Comparison of ENCODE assay signal across 8 mouse cellular contexts in genomic region chr14:122474041-122474890, GRCm38 (mm10). TPM values are rescaled to one million over a fixed set of nuclear protein-coding genes. Genes with fewer than 3 reads are reported as not detected.
DNase-seq lines count a peak whose midpoint lies in the region; ATAC-seq lines count a peak whose summit lies in the region.

No protein-coding gene starts in this region.

- no peak overlapping the region for H3K27ac ChIP-seq in lung, embryonic 15.5 days
- H3K27ac ChIP-seq in forebrain, embryonic 13.5 days = peak overlapping the region; percentile 99
- no peak overlapping the region for H3K27ac ChIP-seq in liver, embryonic 12.5 days
- no peak overlapping the region for H3K27ac ChIP-seq in stomach, embryonic 14.5 days (ENCODE audit: low read length)

- H3K4me2 ChIP-seq in lung, embryonic 15.5 days = peak overlapping the region; percentile 63
- peak overlapping the region; percentile 71 for H3K4me2 ChIP-seq in forebrain, embryonic 13.5 days
- peak overlapping the region; percentile 63 for H3K4me2 ChIP-seq in liver, embryonic 12.5 days
- peak overlapping the region; percentile 52 for H3K4me2 ChIP-seq in stomach, embryonic 14.5 days (replicated peaks; ENCODE audit: low read depth, low read length)

- H3K4me3 ChIP-seq in lung, embryonic 15.5 days = peak overlapping the region; percentile 35
- H3K4me3 ChIP-seq in forebrain, embryonic 13.5 days = peak overlapping the region; percentile 79
- peak overlapping the region; percentile 36 for H3K4me3 ChIP-seq in liver, embryonic 12.5 days
- peak overlapping the region; percentile 29; the same call in 1 of the 2 replicates for H3K4me3 ChIP-seq in stomach, embryonic 14.5 days (ENCODE audit: low read depth, low read length)

- no peak for DNase-seq in lung, postnatal 14 days
- DNase-seq in cerebellum, adult 8-10 months = peak; percentile 85
- no peak for DNase-seq in left cerebral cortex, postnatal 14 days (ENCODE audit: low spot score in 2 of 2)
- no peak for DNase-seq in urinary bladder, adult 2 months (ENCODE audit: low spot score)

- under 1% methylated on average over 57 of the region's 57 CpGs for WGBS in lung, embryonic 15.5 days
- under 1% methylated on average over 53 of the region's 57 CpGs for WGBS in forebrain, embryonic 13.5 days
- whole genome bisulfite sequencing in liver, embryonic 12.5 days (ENCODE audit: insufficient replicate concordance) = 2% methylated on average over 57 of the region's 57 CpGs
- WGBS in stomach, embryonic 14.5 days = under 1% methylated on average over 56 of the region's 57 CpGs

- H3K36me3 ChIP-seq in lung, embryonic 15.5 days = no peaks in the 10 kb centered on the region
- peaks cover 9% of the 10 kb centered on the region; the same call in 1 of the 2 replicates for H3K36me3 ChIP-seq in forebrain, embryonic 13.5 days (ENCODE audit: poor library complexity, severe bottlenecking)
- H3K36me3 ChIP-seq in liver, embryonic 12.5 days = no peaks in the 10 kb centered on the region
- no peaks in the 10 kb centered on the region for H3K36me3 ChIP-seq in stomach, embryonic 14.5 days (ENCODE audit: control insufficient read depth, insufficient read depth, low read length)

- ATAC-seq in lung, embryonic 15.5 days (ENCODE audit: borderline replicate concordance, extremely low read depth, low FRiP score, low TSS enrichment) = peak; percentile 45; the same call in 1 of the 2 replicates
- ATAC-seq in forebrain, embryonic 13.5 days = peak; percentile 85
- peak; percentile 47 for ATAC-seq in liver, embryonic 12.5 days
- no peak; the same call in 1 of the 2 replicates for ATAC-seq in stomach, embryonic 14.5 days (ENCODE audit: insufficient number of reproducible peaks, insufficient read depth, low FRiP score, low read depth)

- no peaks in the 10 kb centered on the region for H3K9me3 ChIP-seq in lung, embryonic 15.5 days
- H3K9me3 ChIP-seq in forebrain, embryonic 13.5 days (replicated peaks) = no peaks in the 10 kb centered on the region
- no peaks in the 10 kb centered on the region for H3K9me3 ChIP-seq in liver, embryonic 12.5 days (replicated peaks)
- H3K9me3 ChIP-seq in stomach, embryonic 14.5 days (ENCODE audit: control insufficient read depth, low read depth, low read length) = no peaks in the 10 kb centered on the region

- peaks cover 98% of the 10 kb centered on the region for H3K27me3 ChIP-seq in lung, embryonic 15.5 days
- H3K27me3 ChIP-seq in forebrain, embryonic 13.5 days = peaks cover 55% of the 10 kb centered on the region
- peaks cover 100% of the 10 kb centered on the region for H3K27me3 ChIP-seq in liver, embryonic 12.5 days (replicated peaks)
- peaks cover 81% of the 10 kb centered on the region for H3K27me3 ChIP-seq in stomach, embryonic 14.5 days (ENCODE audit: control insufficient read depth, insufficient read depth, low read length)

- no peak overlapping the region for H3K9ac ChIP-seq in lung, embryonic 15.5 days
- peak overlapping the region; percentile 98 for H3K9ac ChIP-seq in forebrain, embryonic 13.5 days
- no peak overlapping the region for H3K9ac ChIP-seq in liver, embryonic 12.5 days
- no peak overlapping the region for H3K9ac ChIP-seq in stomach, embryonic 14.5 days (replicated peaks; ENCODE audit: low read depth, low read length)

- intact Hi-C loops in left cerebral cortex, postnatal 14 days (cut with DNase I) = loop anchor here (5.0 kb wide), 1 partner anchor 97 kb away; no protein-coding TSS in a partner anchor

- peaks cover 25% of the 10 kb centered on the region for H3K4me1 ChIP-seq in lung, embryonic 15.5 days
- H3K4me1 ChIP-seq in forebrain, embryonic 13.5 days = peaks cover 53% of the 10 kb centered on the region
- H3K4me1 ChIP-seq in liver, embryonic 12.5 days = peaks cover 20% of the 10 kb centered on the region
- peaks cover 16% of the 10 kb centered on the region for H3K4me1 ChIP-seq in stomach, embryonic 14.5 days (ENCODE audit: control insufficient read depth, insufficient read depth, low read length)

RNA-seq across cellular contexts. Expression of gene Zic2, which starts 1.0 kb away (rescaled TPM):
- polyA plus RNA-seq in lung, embryonic 15.5 days (2015; fragmentation: Nextera tagmentation; extraction: Ambion mirVana) = not detected in 2 replicates
- polyA plus RNA-seq in forebrain, embryonic 13.5 days (2015; fragmentation: Nextera tagmentation; extraction: Ambion mirVana) = 10.1 and 12.0 TPM in 2 replicates
- not detected in 2 replicates for polyA plus RNA-seq in liver, embryonic 12.5 days (2016; fragmentation: Nextera tagmentation; extraction: Ambion mirVana)
- polyA plus RNA-seq in stomach, embryonic 14.5 days (2014; fragmentation: Nextera tagmentation; extraction: Ambion mirVana) = not detected in 2 replicates
- total RNA-seq in left cerebral cortex, postnatal 14 days (2021) = 10 to 100 TPM; 20.1 to 22.1 TPM
- 0.07 TPM in 1 of 2 replicates, not detected in the other for polyA plus RNA-seq in urinary bladder, adult 2 months (2012; rRNA removed)

RNA-seq across cellular contexts. Expression of gene Zic5, which starts 8.8 kb away (rescaled TPM):
- 0.08 TPM in 1 of 2 replicates, not detected in the other for polyA plus RNA-seq in lung, embryonic 15.5 days (2015; fragmentation: Nextera tagmentation; extraction: Ambion mirVana)
- polyA plus RNA-seq in forebrain, embryonic 13.5 days (2015; fragmentation: Nextera tagmentation; extraction: Ambion mirVana) = 17.3 and 19.5 TPM in 2 replicates
- not detected in 2 replicates for polyA plus RNA-seq in liver, embryonic 12.5 days (2016; fragmentation: Nextera tagmentation; extraction: Ambion mirVana)
- polyA plus RNA-seq in stomach, embryonic 14.5 days (2014; fragmentation: Nextera tagmentation; extraction: Ambion mirVana) = not detected in 2 replicates
- total RNA-seq in left cerebral cortex, postnatal 14 days (2021) = 1 to 10 TPM; 3.2 to 4.7 TPM
- polyA plus RNA-seq in urinary bladder, adult 2 months (2012; rRNA removed) = not detected in 2 replicates

RNA-seq across cellular contexts. Expression of gene Gm10837, which starts 16.1 kb away (rescaled TPM):
- not detected in 2 replicates for polyA plus RNA-seq in lung, embryonic 15.5 days (2015; fragmentation: Nextera tagmentation; extraction: Ambion mirVana)
- 0.48 and 0.56 TPM in 2 replicates for polyA plus RNA-seq in forebrain, embryonic 13.5 days (2015; fragmentation: Nextera tagmentation; extraction: Ambion mirVana)
- not detected in 2 replicates for polyA plus RNA-seq in liver, embryonic 12.5 days (2016; fragmentation: Nextera tagmentation; extraction: Ambion mirVana)
- not detected in 2 replicates for polyA plus RNA-seq in stomach, embryonic 14.5 days (2014; fragmentation: Nextera tagmentation; extraction: Ambion mirVana)
- under 1 TPM in 1 of 2 experiments, not detected in 1; 0.31 TPM for total RNA-seq in left cerebral cortex, postnatal 14 days (2021)
- not detected in 2 replicates for polyA plus RNA-seq in urinary bladder, adult 2 months (2012; rRNA removed)

RNA-seq across cellular contexts. Expression of gene Gm5089, which starts 23.4 kb away (rescaled TPM):
- polyA plus RNA-seq in lung, embryonic 15.5 days (2015; fragmentation: Nextera tagmentation; extraction: Ambion mirVana) = not detected in 2 replicates
- 1.6 and 2.1 TPM in 2 replicates for polyA plus RNA-seq in forebrain, embryonic 13.5 days (2015; fragmentation: Nextera tagmentation; extraction: Ambion mirVana)
- not detected in 2 replicates for polyA plus RNA-seq in liver, embryonic 12.5 days (2016; fragmentation: Nextera tagmentation; extraction: Ambion mirVana)
- not detected in 2 replicates for polyA plus RNA-seq in stomach, embryonic 14.5 days (2014; fragmentation: Nextera tagmentation; extraction: Ambion mirVana)
- under 1 TPM in 1 of 2 experiments, not detected in 1; 0.18 TPM for total RNA-seq in left cerebral cortex, postnatal 14 days (2021)
- polyA plus RNA-seq in urinary bladder, adult 2 months (2012; rRNA removed) = not detected in 2 replicates

RNA-seq across cellular contexts. Expression of gene Pcca, which starts 59.9 kb away (rescaled TPM):
- polyA plus RNA-seq in lung, embryonic 15.5 days (2015; fragmentation: Nextera tagmentation; extraction: Ambion mirVana) = 19.8 and 20.6 TPM in 2 replicates
- 25.2 and 27.1 TPM in 2 replicates for polyA plus RNA-seq in forebrain, embryonic 13.5 days (2015; fragmentation: Nextera tagmentation; extraction: Ambion mirVana)
- polyA plus RNA-seq in liver, embryonic 12.5 days (2016; fragmentation: Nextera tagmentation; extraction: Ambion mirVana) = 13.3 and 14.2 TPM in 2 replicates
- polyA plus RNA-seq in stomach, embryonic 14.5 days (2014; fragmentation: Nextera tagmentation; extraction: Ambion mirVana) = 18.7 and 18.9 TPM in 2 replicates
- 10 to 100 TPM; 30.2 to 34.4 TPM for total RNA-seq in left cerebral cortex, postnatal 14 days (2021)
- polyA plus RNA-seq in urinary bladder, adult 2 months (2012; rRNA removed) = 27.3 and 28.3 TPM in 2 replicates

Comparison
In these comparisons a context has a peak if more than half of its experiments do, and no peak if none do; other contexts are left out.
1. H3K4me3 ChIP-seq: peak in every context shown above with its lines; median percentile 79 in forebrain, embryonic 13.5 days; 36 in liver, embryonic 12.5 days; 35 in lung, embryonic 15.5 days; 29 in stomach, embryonic 14.5 days.
2. RNA of gene Zic2, which starts 1.0 kb away (polyA plus RNA-seq): 10.1 to 12.0 TPM in forebrain, embryonic 13.5 days; 0.07 TPM in urinary bladder, adult 2 months, not detected in lung, embryonic 15.5 days, not detected in liver, embryonic 12.5 days and not detected in stomach, embryonic 14.5 days; every median in the first group is over 10 times any median in the second.
3. RNA of gene Zic5, which starts 8.8 kb away (polyA plus RNA-seq): 17.3 to 19.5 TPM in forebrain, embryonic 13.5 days; 0.08 TPM in lung, embryonic 15.5 days, not detected in liver, embryonic 12.5 days, not detected in stomach, embryonic 14.5 days and not detected in urinary bladder, adult 2 months; every median in the first group is over 10 times any median in the second.
4. Peak in every context shown above with its lines, with median percentiles within 50 percentile points of each other: H3K4me2 ChIP-seq.